Mouse (Mus musculus) left cerebral cortex, adult 9 months (tissue): ENCODE measurements around the gene Dnajb9.
"Not testable (repeated sequence)": the region's sequence is repeated elsewhere in the genome, so short reads cannot be mapped to it uniquely, and the experiment has no call there.

ENCODE experiments used
- DNase-seq, 2 experiments: peaks; one replicate each; pipeline ENCODE4 v3.0.0; 2022; ENCODE audit warnings: low spot score in 2 of 2

Dnajb9 gene

GRCm38 (mm10) chr12:44209824-44210752, at the start of gene Dnajb9:
TSS of gene Dnajb9 (minus strand) at chr12:44210326.
- peak; percentile 99 to 100 for DNase-seq

- DNase-seq = no peak
These were observed 38.3 kb upstream of the Dnajb9 start for GRCm38 (mm10) chr12:44248309-44248977.

- no peak for DNase-seq
These were observed 35.6 kb upstream of the Dnajb9 start for GRCm38 (mm10) chr12:44245739-44246138.

- DNase-seq = no peak
These were observed 32.3 kb upstream of the Dnajb9 start for GRCm38 (mm10) chr12:44242407-44242806.

- no peak for DNase-seq
These were observed 31.0 kb upstream of the Dnajb9 start for GRCm38 (mm10) chr12:44241090-44241489.

GRCm38 (mm10) chr12:44224650-44225049, 14.5 kb upstream of the Dnajb9 start:
- no peak for DNase-seq

- DNase-seq = no peak
These were observed 12.9 kb upstream of the Dnajb9 start for GRCm38 (mm10) chr12:44223044-44223443.

- DNase-seq = no peak
These were observed 11.7 kb upstream of the Dnajb9 start for GRCm38 (mm10) chr12:44221651-44222356.

- not testable (repeated sequence) for DNase-seq
These were observed 10.9 kb upstream of the Dnajb9 start, which contains the start of gene Pnpla8 for GRCm38 (mm10) chr12:44221070-44221469. TSS of gene Pnpla8 (plus strand) at chr12:44221370.

- no peak for DNase-seq
These were observed 1.4 kb upstream of the Dnajb9 start for GRCm38 (mm10) chr12:44211555-44211954.

- peak; percentile 20 to 28 for DNase-seq
These were observed 844 bp downstream of the Dnajb9 start for GRCm38 (mm10) chr12:44209141-44209823.

- no peak for DNase-seq
These were observed 12.1 kb downstream of the Dnajb9 start for GRCm38 (mm10) chr12:44197873-44198525.

GRCm38 (mm10) chr12:44181081-44181982, 28.8 kb downstream of the Dnajb9 start:
- peak; percentile 33 to 77 for DNase-seq

- DNase-seq = no peak
These were observed 33.1 kb downstream of the Dnajb9 start for GRCm38 (mm10) chr12:44177038-44177355.

GRCm38 (mm10) chr12:44176331-44177037, 33.6 kb downstream of the Dnajb9 start:
- no peak for DNase-seq

GRCm38 (mm10) chr12:44166949-44167348, 43.2 kb downstream of the Dnajb9 start:
- DNase-seq = peak; percentile 47 to 85

GRCm38 (mm10) chr12:44159349-44159748, 50.8 kb downstream of the Dnajb9 start:
- DNase-seq = no peak
